Mouse (Mus musculus): ENCODE results near the gene Ermard. TPM values are rescaled to one million over a fixed set of nuclear protein-coding genes. Genes with fewer than 3 reads are reported as not detected.

The Ermard gene
- polyA plus RNA-seq, 1 experiment from 2014 or later = 68.3 TPM

DNA sequence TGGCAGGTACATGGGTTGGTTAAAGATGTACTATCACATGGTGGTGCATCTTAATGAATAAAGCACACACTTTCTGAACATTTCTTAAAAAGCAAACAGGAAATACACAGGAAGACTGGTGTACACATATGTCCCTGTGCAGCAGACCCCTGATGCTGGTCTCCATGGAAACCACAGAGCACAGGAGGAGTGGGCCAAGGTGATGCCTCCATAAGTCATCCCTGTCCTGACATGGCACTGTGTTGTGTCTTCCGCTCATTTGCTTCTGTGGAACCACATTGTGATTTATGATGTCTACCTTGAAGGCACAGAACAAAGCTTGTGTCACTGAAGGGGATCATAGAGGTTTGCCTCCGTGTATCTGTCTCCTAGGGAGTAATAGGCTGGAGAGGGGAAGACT is 31.2 kb downstream of the Ermard start:
- no peak for ATAC-seq (replicated peaks; ENCODE audit: extremely low read depth, insufficient read depth, low FRiP score)
- Histone ChIP-seq H3K4me1 (ENCODE audit: control insufficient read depth, insufficient read depth, low read length) (no peaks in the 10 kb centered on the region), H3K9ac (ENCODE audit: low read length) (no peak overlapping the region), H3K36me3 (ENCODE audit: control insufficient read depth, insufficient read depth) (no peaks in the 10 kb centered on the region), H3K4me3 (ENCODE audit: low read length) (no peak overlapping the region), H3K9me3 (replicated peaks; ENCODE audit: control insufficient read depth, low read length) (no peaks in the 10 kb centered on the region), H3K27ac (ENCODE audit: low read length) (no peak overlapping the region), H3K4me2 (ENCODE audit: low read depth, low read length) (no peak overlapping the region), H3K27me3 (ENCODE audit: control insufficient read depth, insufficient read depth, low read length) (0 out of 2 replicates have a peak, but pooled peaks cover 2% of the 10 kb centered on the region)
- WGBS = 92% methylated on average over 2 of the region's 2 CpGs

DNA sequence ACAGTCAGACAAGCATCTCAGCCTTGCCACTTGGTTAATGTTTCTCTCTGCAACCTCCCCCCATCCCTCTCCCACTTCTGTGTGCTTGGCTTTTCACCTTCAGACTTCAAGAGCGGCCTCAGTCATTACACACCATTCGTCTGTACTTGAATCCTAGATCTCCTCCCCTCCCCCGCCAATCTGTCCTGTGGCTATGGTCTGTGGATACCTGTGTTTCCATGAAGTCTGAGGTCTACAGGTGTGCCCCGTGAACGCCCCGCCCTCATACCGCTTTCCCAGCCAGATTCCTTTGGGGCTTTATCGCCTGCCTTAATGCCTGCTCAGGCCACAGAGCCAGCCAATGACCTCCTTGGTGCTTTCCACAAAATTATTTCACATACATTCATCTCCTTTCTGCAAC is 34.0 kb downstream of the Ermard start:
- Histone ChIP-seq H3K27ac (ENCODE audit: low read length) (no peak overlapping the region), H3K4me1 (ENCODE audit: control insufficient read depth, insufficient read depth, low read length) (no peaks in the 10 kb centered on the region), H3K27me3 (ENCODE audit: control insufficient read depth, insufficient read depth, low read length) (0 out of 2 replicates have a peak, but pooled peaks cover 5% of the 10 kb centered on the region), H3K4me2 (ENCODE audit: low read depth, low read length) (no peak overlapping the region), H3K36me3 (ENCODE audit: control insufficient read depth, insufficient read depth) (no peaks in the 10 kb centered on the region), H3K9ac (ENCODE audit: low read length) (no peak overlapping the region), H3K4me3 (ENCODE audit: low read length) (no peak overlapping the region), H3K9me3 (replicated peaks; ENCODE audit: control insufficient read depth, low read length) (no peaks in the 10 kb centered on the region)
- WGBS = 72% methylated on average over 8 of the region's 8 CpGs
- ATAC-seq (replicated peaks; ENCODE audit: extremely low read depth, insufficient read depth, low FRiP score) = no peak

DNA sequence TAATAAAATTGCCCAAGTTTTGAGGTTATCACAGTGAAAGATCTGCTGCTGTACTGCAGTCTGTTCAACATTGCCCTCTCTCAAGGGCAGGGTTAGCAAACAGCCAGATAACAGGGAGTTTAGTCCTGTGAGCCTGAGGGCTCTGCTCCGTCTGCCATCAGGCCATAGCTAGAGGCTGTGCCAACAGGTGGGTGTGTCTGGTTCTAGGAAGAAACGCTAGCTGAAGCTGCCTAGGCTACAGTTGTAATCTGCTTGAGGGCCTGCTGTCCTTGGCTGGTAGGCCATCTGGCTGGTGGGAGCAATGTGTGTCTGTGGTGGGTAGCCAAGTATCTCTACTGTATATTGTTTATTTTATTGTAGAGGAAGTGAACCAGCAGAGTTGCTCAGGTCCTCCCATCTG is 36.5 kb downstream of the Ermard start:
- Histone ChIP-seq H3K9me3 (replicated peaks; ENCODE audit: control insufficient read depth, low read length) (no peaks in the 10 kb centered on the region), H3K4me2 (ENCODE audit: low read depth, low read length) (no peak overlapping the region), H3K27me3 (ENCODE audit: control insufficient read depth, insufficient read depth, low read length) (0 out of 2 replicates have a peak, but pooled peaks cover 7% of the 10 kb centered on the region), H3K4me1 (ENCODE audit: control insufficient read depth, insufficient read depth, low read length) (no peaks in the 10 kb centered on the region), H3K36me3 (ENCODE audit: control insufficient read depth, insufficient read depth) (no peaks in the 10 kb centered on the region), H3K27ac (ENCODE audit: low read length) (no peak overlapping the region), H3K9ac (ENCODE audit: low read length) (no peak overlapping the region), H3K4me3 (ENCODE audit: low read length) (no peak overlapping the region)
- WGBS = 29% methylated on average over 2 of the region's 2 CpGs
- ATAC-seq (replicated peaks; ENCODE audit: extremely low read depth, insufficient read depth, low FRiP score) = no peak; the same call in 1 of the 2 replicates

DNA sequence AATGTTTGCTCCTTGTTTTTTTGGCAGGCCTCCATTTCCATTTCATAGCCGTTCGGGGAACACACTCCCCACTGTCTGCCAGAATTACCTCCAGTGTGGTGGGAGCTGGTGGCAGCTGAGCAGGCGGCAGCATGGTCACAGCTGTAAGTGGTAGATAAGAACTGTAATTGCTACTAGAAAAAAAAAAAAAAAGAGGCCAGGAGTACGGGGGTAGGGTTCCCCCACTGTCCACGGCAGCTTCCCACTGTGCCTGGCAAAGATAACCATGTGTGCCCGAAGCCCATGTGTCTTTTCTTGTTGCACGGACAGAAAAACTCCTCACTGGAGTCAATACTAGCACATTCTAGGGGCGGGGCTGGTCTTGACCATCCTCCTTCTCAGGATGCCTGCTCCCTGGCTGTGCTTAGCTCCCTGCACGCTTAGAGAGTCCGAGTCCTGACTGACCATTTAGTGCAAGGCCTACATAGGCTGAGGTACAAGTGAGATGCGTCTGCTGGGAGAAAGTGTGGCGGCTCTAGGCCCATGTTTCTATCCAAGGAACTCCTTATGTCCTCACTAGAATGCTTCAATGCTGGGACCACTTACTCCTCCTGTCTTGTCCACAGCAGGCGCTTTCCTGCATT is 43.3 kb downstream of the Ermard start:
- Histone ChIP-seq H3K9me3 (replicated peaks; ENCODE audit: control insufficient read depth, low read length) (no peaks in the 10 kb centered on the region), H3K27me3 (ENCODE audit: control insufficient read depth, insufficient read depth, low read length) (0 out of 2 replicates have a peak, but pooled peaks cover 5% of the 10 kb centered on the region), H3K27ac (ENCODE audit: low read length) (no peak overlapping the region), H3K4me2 (ENCODE audit: low read depth, low read length) (peak overlapping the region; percentile 29; the same call in 1 of the 2 replicates), H3K9ac (ENCODE audit: low read length) (no peak overlapping the region), H3K4me1 (ENCODE audit: control insufficient read depth, insufficient read depth, low read length) (0 out of 2 replicates have a peak, but pooled peaks cover 2% of the 10 kb centered on the region), H3K36me3 (ENCODE audit: control insufficient read depth, insufficient read depth) (no peaks in the 10 kb centered on the region), H3K4me3 (ENCODE audit: low read length) (no peak overlapping the region)
- 25% methylated on average over 13 of the region's 13 CpGs for WGBS
- ATAC-seq (replicated peaks; ENCODE audit: extremely low read depth, insufficient read depth, low FRiP score) = peak; percentile 34; the same call in 1 of the 2 replicates

DNA sequence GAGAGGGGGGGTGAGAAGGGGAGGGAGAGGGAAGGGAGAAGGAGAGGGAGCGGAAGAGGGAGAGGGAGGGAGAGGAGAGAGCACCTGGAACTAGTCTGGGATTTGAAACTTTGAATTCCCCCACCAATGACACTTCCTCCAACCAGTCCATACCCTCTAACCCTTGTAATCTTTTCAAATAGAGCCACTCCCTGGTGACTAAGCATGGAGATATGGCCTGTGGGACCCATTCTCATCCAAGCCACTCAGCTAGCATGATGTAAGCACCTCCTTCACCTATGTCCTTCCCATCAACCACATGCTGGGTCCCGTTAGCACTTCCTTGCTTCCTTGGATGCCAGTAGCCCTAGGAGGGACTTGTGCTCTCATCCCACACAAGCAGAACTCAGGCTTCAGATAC is 44.0 kb downstream of the Ermard start:
- no peak for ATAC-seq (replicated peaks; ENCODE audit: extremely low read depth, insufficient read depth, low FRiP score)
- Histone ChIP-seq H3K4me3 (ENCODE audit: low read length) (no peak overlapping the region), H3K36me3 (ENCODE audit: control insufficient read depth, insufficient read depth) (no peaks in the 10 kb centered on the region), H3K4me2 (ENCODE audit: low read depth, low read length) (no peak overlapping the region), H3K9ac (ENCODE audit: low read length) (no peak overlapping the region), H3K27me3 (ENCODE audit: control insufficient read depth, insufficient read depth, low read length) (0 out of 2 replicates have a peak, but pooled peaks cover 2% of the 10 kb centered on the region), H3K9me3 (replicated peaks; ENCODE audit: control insufficient read depth, low read length) (no peaks in the 10 kb centered on the region), H3K4me1 (ENCODE audit: control insufficient read depth, insufficient read depth, low read length) (0 out of 2 replicates have a peak, but pooled peaks cover 2% of the 10 kb centered on the region), H3K27ac (ENCODE audit: low read length) (no peak overlapping the region)
- 50% methylated on average over 2 of the region's 2 CpGs for WGBS

DNA sequence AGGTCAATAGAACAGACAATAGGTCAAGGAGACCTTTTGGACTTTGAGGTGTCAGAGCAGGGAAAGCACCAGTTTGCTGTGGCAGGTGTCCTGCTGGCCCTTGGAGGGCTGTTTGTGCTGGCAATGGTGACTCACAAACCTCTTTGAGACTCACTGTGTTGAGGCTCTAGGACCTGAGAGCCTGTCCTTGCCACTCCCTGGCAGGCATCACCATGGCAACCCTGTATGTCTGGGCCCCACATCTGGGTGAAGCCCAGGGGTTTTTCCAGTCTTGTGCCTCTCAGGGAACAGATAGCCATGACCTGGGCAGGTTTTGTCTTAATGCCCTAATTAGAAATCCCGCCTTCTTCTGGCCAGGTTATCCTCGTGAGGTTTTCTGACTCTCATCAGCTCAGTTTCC is 47.2 kb downstream of the Ermard start:
- Histone ChIP-seq H3K9ac (ENCODE audit: low read length) (no peak overlapping the region), H3K27me3 (ENCODE audit: control insufficient read depth, insufficient read depth, low read length) (no peaks in the 10 kb centered on the region), H3K4me2 (ENCODE audit: low read depth, low read length) (no peak overlapping the region), H3K4me1 (ENCODE audit: control insufficient read depth, insufficient read depth, low read length) (0 out of 2 replicates have a peak, but pooled peaks cover 2% of the 10 kb centered on the region), H3K4me3 (ENCODE audit: low read length) (no peak overlapping the region), H3K27ac (ENCODE audit: low read length) (no peak overlapping the region), H3K9me3 (replicated peaks; ENCODE audit: control insufficient read depth, low read length) (no peaks in the 10 kb centered on the region), H3K36me3 (ENCODE audit: control insufficient read depth, insufficient read depth) (no peaks in the 10 kb centered on the region)
- WGBS = 47% methylated on average over 2 of the region's 2 CpGs
- no peak for ATAC-seq (replicated peaks; ENCODE audit: extremely low read depth, insufficient read depth, low FRiP score)

DNA sequence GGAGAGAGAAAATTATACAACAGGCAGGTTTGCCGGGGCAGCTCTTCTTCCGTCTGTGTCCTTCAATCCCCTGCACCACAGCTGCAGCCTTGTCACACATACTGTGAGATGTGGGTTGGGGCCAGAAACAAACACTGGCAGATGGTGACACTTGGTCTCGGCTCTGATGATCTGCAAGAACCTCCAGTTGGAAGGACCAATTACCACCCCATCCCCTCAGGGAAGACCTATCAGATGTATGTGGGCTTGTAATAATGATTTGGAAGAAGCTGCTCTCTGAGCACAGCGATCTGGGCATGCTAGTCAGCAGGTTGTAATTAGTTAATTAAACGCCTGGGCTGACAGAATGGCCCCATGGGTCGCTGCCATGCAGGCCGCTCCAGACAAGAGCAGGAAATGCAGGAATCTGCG is 47.6 kb downstream of the Ermard start:
- no peak for ATAC-seq (replicated peaks; ENCODE audit: extremely low read depth, insufficient read depth, low FRiP score)
- Histone ChIP-seq H3K4me3 (ENCODE audit: low read length) (no peak overlapping the region), H3K4me2 (ENCODE audit: low read depth, low read length) (no peak overlapping the region), H3K9ac (ENCODE audit: low read length) (no peak overlapping the region), H3K36me3 (ENCODE audit: control insufficient read depth, insufficient read depth) (no peaks in the 10 kb centered on the region), H3K27ac (ENCODE audit: low read length) (no peak overlapping the region), H3K9me3 (replicated peaks; ENCODE audit: control insufficient read depth, low read length) (no peaks in the 10 kb centered on the region), H3K4me1 (ENCODE audit: control insufficient read depth, insufficient read depth, low read length) (0 out of 2 replicates have a peak, but pooled peaks cover 2% of the 10 kb centered on the region), H3K27me3 (ENCODE audit: control insufficient read depth, insufficient read depth, low read length) (no peaks in the 10 kb centered on the region)
- 37% methylated on average over 8 of the region's 8 CpGs for WGBS

DNA sequence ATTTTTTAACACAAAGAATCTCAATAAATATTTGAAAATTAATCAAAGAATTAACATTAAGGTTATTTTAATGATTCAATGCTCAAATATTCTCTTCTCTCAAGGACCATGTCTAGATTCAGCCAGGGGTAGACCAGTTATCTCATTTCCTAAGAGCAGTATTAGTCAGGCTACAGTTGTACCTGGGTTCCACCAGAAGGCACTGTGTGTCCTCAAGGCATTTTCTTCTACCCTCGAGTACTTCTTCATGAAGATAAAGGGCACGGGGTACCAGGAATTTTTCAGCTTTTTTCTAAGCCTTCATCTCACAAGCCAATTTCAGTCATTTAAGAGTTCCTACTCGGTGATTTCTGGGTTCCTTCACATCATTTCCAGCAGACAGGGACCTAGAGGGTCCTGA is 50.7 kb downstream of the Ermard start:
- H3K9ac ChIP-seq (ENCODE audit: low read length) = no peak overlapping the region
- H3K4me3 ChIP-seq (ENCODE audit: low read length) = no peak overlapping the region
- ATAC-seq (replicated peaks; ENCODE audit: extremely low read depth, insufficient read depth, low FRiP score) = no peak
- 75% methylated on average over 3 of the region's 3 CpGs for WGBS
- H3K27ac ChIP-seq (ENCODE audit: low read length) = no peak overlapping the region
- no peaks in the 10 kb centered on the region for H3K36me3 ChIP-seq (ENCODE audit: control insufficient read depth, insufficient read depth)
- no peaks in the 10 kb centered on the region for H3K9me3 ChIP-seq (replicated peaks; ENCODE audit: control insufficient read depth, low read length)
- H3K27me3 ChIP-seq (ENCODE audit: control insufficient read depth, insufficient read depth, low read length) = no peaks in the 10 kb centered on the region
- no peak overlapping the region for H3K4me2 ChIP-seq (ENCODE audit: low read depth, low read length)
- H3K4me1 ChIP-seq (ENCODE audit: control insufficient read depth, insufficient read depth, low read length) = no peaks in the 10 kb centered on the region

DNA sequence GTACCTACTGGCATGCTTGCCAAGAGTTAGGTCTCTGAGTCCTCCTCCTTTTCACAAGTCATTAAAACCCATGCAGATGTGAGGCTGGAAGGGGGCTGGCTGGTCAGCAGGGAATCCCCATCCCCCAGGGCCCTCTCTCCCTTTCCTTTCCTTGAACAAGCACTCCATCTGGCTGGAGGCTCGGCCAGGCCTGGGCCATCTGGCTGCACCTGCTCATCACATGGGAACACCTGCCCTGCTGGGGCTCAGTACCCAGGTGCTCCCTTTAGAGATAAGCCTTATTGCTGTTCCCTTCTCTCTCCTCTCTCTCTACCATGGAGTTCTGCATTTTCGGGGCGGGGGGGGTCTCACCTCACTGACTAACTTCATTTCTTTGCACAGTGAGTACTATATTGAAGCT is 52.5 kb downstream of the Ermard start:
- H3K4me3 ChIP-seq (ENCODE audit: low read length) = no peak overlapping the region
- H3K4me2 ChIP-seq (ENCODE audit: low read depth, low read length) = no peak overlapping the region
- H3K27me3 ChIP-seq (ENCODE audit: control insufficient read depth, insufficient read depth, low read length) = no peaks in the 10 kb centered on the region
- no peaks in the 10 kb centered on the region for H3K36me3 ChIP-seq (ENCODE audit: control insufficient read depth, insufficient read depth)
- no peaks in the 10 kb centered on the region for H3K9me3 ChIP-seq (replicated peaks; ENCODE audit: control insufficient read depth, low read length)
- no peaks in the 10 kb centered on the region for H3K4me1 ChIP-seq (ENCODE audit: control insufficient read depth, insufficient read depth, low read length)
- no peak overlapping the region for H3K27ac ChIP-seq (ENCODE audit: low read length)
- WGBS = 24% methylated on average over 3 of the region's 3 CpGs
- H3K9ac ChIP-seq (ENCODE audit: low read length) = no peak overlapping the region
- ATAC-seq (replicated peaks; ENCODE audit: extremely low read depth, insufficient read depth, low FRiP score) = no peak

Measured in heart, embryonic 16.5 days (tissue).